Mouse (Mus musculus) right cerebral cortex, postnatal 4 days (tissue): Measurements from ENCODE around the gene Timm8a2.

Source experiments
- DNase-seq: peaks from one replicate; pipeline ENCODE4 v3.0.0-alpha.2; 2022

Timm8a2 gene

DNA sequence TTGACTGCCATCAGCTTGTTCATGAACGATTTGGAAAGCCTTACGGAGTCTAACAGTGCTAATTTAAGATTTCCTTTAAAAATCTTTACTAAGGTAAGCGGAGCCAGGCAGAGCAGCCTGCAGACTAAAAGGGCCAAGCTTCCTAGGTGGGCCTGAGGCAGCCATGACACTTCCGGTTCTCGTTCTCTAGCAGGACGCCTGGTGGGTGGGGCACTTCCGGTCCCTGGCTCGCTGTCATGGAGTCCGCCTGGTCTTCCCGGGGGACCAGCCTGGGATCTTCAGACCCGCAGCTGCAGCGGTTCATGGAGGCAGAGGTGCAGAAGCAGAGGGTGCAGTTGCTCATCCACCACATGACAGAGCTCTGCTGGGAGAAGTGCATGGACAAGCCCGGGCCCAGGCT lies at the start of gene Timm8a2:
TSS of gene Timm8a2 (plus strand) at position 224 of the 400 bp plus-strand sequence.
- DNase-seq, result no peak

- DNase-seq, result no peak
Measured at GRCm38 (mm10) chr14:121985477-121985876, 49.0 kb upstream of the Timm8a2 start.

DNA sequence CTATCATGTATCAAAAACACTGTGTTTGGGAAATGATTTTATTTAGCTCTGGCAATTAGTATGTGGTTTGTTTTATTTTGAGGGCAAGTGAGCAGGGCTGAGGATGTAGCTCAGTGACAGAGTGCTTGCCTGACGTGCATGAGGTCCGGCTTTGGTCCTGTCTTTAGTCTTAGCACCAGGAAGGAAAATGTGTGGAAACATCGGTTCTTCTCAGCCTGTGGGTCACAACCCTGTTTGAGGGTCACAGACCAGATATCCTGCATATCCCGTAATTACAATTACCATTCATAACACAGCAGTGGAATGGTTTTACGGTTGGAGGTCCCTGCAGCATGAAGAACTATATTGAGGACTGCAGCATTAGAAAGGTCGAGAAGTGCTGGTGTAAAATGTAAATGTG lies 48.4 kb upstream of the Timm8a2 start:
- no peak for DNase-seq

GRCm38 (mm10) chr14:121987287-121987686 lies 47.2 kb upstream of the Timm8a2 start:
- DNase-seq, result no peak

GRCm38 (mm10) chr14:121987691-121988090 lies 46.8 kb upstream of the Timm8a2 start:
- no peak for DNase-seq

DNA sequence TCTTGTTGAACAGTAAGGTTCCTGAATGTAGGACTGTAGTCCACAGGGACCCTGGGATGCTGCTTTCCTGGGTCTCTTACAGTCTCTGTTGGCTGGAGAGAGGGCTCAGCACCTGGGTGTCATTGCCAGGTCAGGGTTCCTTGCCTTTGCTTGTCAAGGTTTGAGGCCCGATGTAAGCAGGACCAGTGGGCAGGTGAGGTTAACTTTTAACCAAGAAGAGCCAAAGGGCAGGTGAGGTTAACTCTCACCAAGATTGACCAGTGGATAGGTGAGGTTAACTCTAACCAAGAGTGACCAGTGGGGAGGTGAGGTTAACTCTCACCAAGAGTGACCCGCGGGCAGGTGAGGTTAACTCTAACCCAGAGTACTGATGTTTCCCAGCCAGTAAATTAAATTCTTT lies 45.1 kb upstream of the Timm8a2 start:
- no peak for DNase-seq

- no peak for DNase-seq
Measured at GRCm38 (mm10) chr14:121989869-121990268, 44.6 kb upstream of the Timm8a2 start.

GRCm38 (mm10) chr14:121990897-121991296 lies 43.6 kb upstream of the Timm8a2 start:
- no peak for DNase-seq

DNA sequence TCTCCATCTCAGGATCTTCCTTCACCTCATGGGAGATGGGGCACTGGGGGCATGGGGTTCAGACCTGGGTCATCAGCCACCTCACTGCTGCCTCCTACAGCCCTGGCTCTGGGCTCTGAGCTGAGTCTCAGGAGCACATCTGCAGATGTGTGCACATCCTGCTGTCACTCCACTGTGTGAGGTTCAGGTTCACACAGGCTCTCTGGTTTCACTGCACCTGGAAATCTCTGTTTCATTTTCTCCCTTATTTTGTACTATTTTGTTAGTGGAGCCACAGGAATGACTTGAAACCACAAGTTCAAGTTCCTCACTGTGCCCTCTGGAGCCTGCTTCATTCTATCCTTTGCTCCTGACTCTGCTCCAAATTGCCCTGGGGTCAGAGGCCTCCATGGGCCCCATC lies 42.6 kb upstream of the Timm8a2 start:
- DNase-seq, result no peak

GRCm38 (mm10) chr14:121992395-121993280 lies 41.8 kb upstream of the Timm8a2 start:
- DNase-seq, result no peak

DNA sequence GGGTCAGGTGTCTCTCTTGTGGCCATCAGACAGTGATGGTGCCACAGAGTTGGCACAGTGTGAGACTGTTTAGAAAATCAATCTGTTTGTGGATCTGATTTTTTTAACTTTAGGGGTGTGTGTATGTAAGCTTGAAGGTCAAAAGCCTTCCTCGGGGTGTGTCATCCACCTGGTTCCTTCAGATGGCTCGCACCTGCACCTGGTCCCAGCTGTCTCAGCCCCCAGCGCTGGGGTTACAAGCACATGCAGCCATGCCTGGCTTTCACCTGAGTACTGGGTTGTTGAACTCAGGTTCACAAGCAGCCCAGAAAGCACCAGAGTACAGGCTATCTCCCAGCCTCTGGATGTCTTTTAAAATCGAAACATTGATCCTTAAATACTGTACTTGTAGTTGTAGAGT lies 40.9 kb upstream of the Timm8a2 start:
- DNase-seq, result no peak

- DNase-seq, result no peak
Measured at GRCm38 (mm10) chr14:121994171-121994700, 40.2 kb upstream of the Timm8a2 start.

DNA sequence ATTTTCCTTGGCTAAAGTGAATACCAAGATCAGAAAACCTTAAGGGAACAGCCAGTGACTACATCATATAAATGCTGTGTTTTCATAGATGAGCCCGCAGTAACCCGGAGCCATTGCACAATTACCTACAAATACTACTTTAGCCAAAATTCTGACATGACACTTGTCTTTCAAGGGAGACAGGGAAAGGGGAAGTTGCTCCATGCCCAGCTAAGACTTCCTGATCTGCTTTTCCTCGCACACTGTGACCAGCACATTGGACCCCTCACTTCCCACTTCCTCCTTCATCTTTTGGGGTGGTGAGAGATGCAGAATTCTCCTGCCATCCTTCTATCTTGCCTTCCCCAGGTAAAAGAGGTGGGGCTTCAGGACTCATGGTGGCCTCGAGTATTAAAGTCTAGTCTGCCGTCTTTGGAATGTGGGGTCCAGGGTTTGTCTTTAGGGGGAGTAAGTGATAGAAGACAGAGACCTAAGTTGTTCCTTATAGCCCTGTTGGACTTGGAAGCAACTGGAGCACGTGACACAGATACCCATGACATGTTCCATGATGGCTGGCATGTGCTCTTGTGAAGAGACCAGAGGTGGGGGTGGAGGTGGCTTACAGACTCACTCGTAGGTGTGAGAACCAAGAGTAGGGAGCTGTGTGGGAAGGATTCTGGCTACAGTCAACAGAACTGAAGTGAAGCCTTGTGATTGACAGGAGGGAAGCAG lies 39.5 kb upstream of the Timm8a2 start:
- DNase-seq, result no peak

DNA sequence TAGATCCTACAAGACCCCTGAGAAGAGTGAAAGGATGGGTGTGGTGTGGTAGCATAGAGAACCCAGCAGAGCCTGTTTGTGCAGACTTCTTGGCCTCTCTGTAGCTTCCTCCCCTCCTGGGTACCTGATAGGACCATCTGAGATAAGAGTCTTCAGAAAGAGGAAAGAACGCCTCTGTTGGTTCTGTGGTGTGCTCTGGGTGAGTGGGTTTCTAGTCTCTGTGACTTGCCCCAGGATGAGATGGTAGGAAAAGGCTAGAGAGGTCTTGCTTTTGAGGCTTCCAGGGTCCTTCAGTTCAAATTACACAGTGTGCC lies 39.0 kb upstream of the Timm8a2 start:
- no peak for DNase-seq

DNA sequence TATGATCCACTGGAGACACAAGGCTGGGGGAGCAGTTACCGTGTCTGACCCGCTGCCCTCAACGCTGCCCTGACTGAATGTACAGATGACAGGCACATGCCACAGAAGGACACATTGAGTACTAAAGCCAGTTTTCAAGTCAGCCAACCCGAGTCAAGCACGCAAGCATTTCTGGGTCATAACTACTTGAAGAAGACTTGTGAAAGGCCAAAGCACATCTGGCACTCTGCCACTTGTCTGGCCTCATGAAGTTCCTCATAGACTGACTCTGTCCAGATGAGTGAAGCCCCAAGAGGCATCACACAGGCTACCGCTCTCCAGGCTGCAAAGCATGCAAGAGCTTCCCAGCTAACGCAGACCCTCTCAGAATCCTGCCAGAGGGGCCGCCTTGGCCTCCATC lies 37.7 kb upstream of the Timm8a2 start:
- no peak for DNase-seq

- DNase-seq, result no peak
Measured at GRCm38 (mm10) chr14:121999455-121999854, 35.0 kb upstream of the Timm8a2 start.

DNA sequence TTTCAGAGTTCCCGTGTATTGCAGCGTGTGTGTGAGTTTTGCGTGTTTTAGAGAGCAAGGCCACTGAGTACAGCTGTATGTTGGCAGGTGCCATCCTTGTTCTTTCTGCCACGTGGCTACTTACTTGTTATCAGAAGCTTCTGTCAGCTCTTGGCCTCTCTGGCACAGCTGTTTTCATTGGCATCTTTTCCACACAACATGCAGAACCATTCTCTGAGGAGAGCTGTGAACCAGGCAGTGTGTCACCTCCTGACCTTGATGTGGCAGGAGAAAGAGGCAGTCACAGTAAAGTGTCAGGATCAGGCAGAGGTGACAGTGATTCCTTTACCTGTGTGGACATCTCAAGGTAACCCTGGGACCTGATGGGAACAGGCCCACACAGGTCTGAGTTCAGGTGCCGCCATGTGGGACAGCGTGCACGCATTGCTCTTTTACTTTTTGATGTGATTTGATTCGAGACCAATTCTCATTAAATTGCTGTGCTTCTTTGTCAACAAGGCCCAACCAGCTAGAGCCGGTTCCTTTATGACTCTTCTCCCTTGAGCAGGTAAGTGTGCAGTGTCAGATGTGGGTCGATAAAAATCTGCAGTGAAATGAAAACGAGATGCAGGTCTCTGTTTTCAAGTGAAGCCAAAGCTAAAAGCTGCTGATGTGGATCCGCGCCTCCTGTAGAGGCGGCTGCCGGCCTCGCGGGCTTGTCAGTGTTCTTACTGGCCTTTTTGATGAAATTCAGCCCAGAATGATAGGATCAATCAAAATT lies 33.9 kb upstream of the Timm8a2 start:
- DNase-seq, result no peak

DNA sequence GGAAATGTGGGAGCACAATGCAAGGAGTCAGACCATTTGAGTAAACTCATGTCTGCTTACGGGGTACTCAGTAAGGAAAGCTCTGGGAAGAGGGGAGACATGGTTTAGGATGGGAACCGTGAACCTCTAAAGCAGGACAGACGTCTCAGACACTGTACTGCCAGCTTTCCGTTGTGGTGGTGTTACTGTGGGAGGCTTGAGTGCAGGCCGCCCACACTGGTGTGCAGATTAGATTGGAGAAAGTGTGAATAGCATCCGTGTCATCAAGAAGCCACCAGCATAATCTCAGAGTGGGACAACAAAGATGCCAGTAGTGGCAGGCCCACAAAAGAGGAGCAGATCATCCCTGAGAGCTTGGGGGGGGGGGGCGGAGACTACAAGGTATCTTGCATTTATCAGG lies 32.2 kb upstream of the Timm8a2 start:
- no peak for DNase-seq

GRCm38 (mm10) chr14:122003812-122004211 lies 30.7 kb upstream of the Timm8a2 start:
- no peak for DNase-seq

DNA sequence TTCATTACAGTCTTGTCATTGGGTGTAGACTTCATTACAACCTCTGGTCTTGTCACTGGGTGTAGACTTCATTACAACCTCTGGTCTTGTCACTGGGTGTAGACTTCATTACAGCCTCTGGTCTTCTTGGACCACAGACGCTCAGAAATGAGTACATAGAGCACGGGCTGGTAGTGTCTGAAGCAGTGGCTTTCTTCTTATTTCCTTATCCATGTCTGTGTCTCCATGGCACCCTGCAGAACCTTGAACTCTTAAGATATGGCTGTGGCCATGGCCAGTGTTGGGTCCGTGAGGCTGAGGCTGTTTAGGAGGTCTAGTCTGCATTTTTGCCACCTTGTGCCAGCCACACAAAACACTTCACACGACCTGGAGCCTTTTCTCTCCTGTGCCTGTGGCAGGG lies 26.2 kb upstream of the Timm8a2 start:
- no peak for DNase-seq

GRCm38 (mm10) chr14:122009502-122009901 lies 25.0 kb upstream of the Timm8a2 start:
- DNase-seq, result no peak

DNA sequence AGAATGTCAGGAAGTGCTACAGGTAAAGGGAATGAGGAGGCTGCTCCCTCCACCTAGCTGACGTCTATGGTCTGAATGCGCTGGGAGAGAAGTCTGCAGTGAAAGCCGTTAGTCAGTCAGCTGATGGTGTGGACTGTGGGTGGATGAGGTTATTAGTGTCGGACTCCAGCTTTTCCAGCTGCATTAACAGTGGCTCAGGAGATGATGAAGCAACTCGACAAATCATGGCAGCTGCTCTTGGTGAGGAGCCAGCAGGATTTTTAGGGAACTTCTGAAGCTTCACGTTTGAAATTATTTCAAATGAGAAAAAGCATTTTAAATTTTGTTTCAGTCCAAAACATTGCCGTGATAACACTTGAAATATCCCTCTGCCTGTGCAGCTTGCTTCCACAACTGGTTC lies 24.2 kb upstream of the Timm8a2 start:
- no peak for DNase-seq

DNA sequence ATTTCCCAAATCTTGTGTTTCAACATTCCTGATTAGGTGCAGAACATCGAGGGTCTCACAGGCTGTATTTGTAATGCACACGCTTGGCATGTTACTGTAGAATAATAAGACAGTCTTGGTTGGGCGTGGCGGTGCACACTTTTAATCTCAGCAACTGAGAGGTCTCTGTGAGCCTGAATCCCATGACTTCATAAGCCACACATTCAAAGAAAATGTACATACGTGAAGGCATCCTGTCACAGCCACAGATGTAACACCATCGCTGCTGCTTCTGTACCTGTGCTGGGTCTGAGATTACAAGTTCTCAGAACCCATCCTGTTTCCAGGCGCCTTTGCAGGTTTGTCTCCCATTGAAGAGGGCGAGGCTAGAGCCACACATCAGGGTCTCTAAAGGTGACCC lies 22.7 kb upstream of the Timm8a2 start:
- DNase-seq, result no peak
